Mouse (Mus musculus) embryonic facial prominence, embryonic 15.5 days (tissue): ENCODE data around the gene Awat1. TPM values are rescaled to one million over a fixed set of nuclear protein-coding genes. Genes with fewer than 3 reads are reported as not detected.
A peak's percentile ranks its signal among the peaks of the same experiment; 100 is the strongest.

Source experiments
- ATAC-seq: fragments of 200-750 bp; cut with Nextera tagmentation; 2 replicates; pipeline ENCODE4 v1.8.0; 2017; ENCODE audit warnings: low read depth, moderate TSS enrichment; ENCODE audit not compliant: insufficient number of reproducible peaks, low FRiP score, low TSS enrichment
- H3K27ac ChIP-seq: fragments of 300-500 bp; sonication (generic); replicated peaks from 2 replicates; pipeline ENCODE4 v1.5.1; 2015; ENCODE audit warnings: mild to moderate bottlenecking, inconsistent platforms
- H3K27me3 ChIP-seq: fragments of 300-500 bp; sonication (generic); 2 replicates; pipeline ENCODE4 v1.6.1; 2015; ENCODE audit warnings: inconsistent platforms
- H3K36me3 ChIP-seq: fragments of 300-500 bp; sonication (generic); 2 replicates; pipeline ENCODE4 v1.6.1; 2015; ENCODE audit warnings: mild to moderate bottlenecking, inconsistent platforms
- H3K4me1 ChIP-seq: fragments of 300-500 bp; sonication (generic); 2 replicates; pipeline ENCODE4 v1.6.1; 2015; ENCODE audit warnings: inconsistent platforms
- H3K4me2 ChIP-seq: fragments of 300-500 bp; sonication (generic); replicated peaks from 2 replicates; pipeline ENCODE4 v1.6.1; 2015; ENCODE audit warnings: mild to moderate bottlenecking, inconsistent platforms
- H3K4me3 ChIP-seq: fragments of 300-500 bp; sonication (generic); replicated peaks from 2 replicates; pipeline ENCODE4 v1.5.1; 2015; ENCODE audit warnings: mild to moderate bottlenecking, inconsistent platforms
- H3K9ac ChIP-seq: fragments of 300-500 bp; sonication (generic); 2 replicates; pipeline ENCODE4 v1.6.1; 2015; ENCODE audit warnings: inconsistent platforms
- H3K9me3 ChIP-seq: fragments of 300-500 bp; sonication (generic); replicated peaks from 2 replicates; pipeline ENCODE4 v1.6.1; 2016; ENCODE audit warnings: inconsistent platforms
- WGBS: fragments of 180-500 bp; shearing (Covaris S2); methylation state at CpG from one replicate; pipeline ENCODE4 v1.1.7; 2015; 5-methylcytosine and 5-hydroxymethylcytosine counted together
- polyA plus RNA-seq: library from polyadenylated mRNA; unstranded; fragments of >200 nt; fragmentation: Nextera tagmentation; extraction: Ambion mirVana; gene quantifications from 2 replicates; pipeline ENCODE4 v1.2.1, GENCODE M21; 2015

The Awat1 gene
- polyA plus RNA-seq = 0.51 TPM in 1 of 2 replicates, not detected in the other

DNA sequence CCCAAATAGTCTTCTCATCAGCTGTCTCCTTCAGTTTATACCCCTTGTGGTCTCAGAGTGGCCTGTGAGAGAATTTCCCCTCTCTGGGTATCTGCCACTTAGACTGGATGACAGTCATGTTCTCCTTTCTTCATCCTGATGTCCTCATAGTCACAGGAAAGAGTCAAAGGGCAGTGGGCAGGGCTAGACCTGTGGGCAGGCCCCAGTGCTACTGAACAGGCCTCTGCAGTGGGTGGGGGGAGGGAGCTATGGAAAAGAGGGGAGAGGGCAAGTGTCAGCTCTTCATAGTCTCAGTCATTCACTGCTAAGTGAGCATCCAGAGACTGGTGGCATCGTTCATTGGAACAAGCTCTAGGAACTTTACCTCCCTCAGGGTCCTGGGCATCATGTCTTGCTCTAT is at the start of gene Awat1:
Gene Awat1 (plus strand): TSS at position 301 of the 400 bp plus-strand sequence.
- Histone ChIP-seq H3K4me1 (no peaks in the 10 kb centered on the region), H3K9me3 (no peaks in the 10 kb centered on the region), H3K27me3 (peaks cover 5% of the 10 kb centered on the region), H3K4me2 (no peak within 1 kb of the TSS), H3K36me3 (no peaks in the 10 kb centered on the region), H3K9ac (no peak within 1 kb of the TSS), H3K27ac (no peak within 1 kb of the TSS), H3K4me3 (no peak within 1 kb of the TSS)
- WGBS = 79% methylated on average over 1 of the region's 1 CpGs
- ATAC-seq = no peak

DNA sequence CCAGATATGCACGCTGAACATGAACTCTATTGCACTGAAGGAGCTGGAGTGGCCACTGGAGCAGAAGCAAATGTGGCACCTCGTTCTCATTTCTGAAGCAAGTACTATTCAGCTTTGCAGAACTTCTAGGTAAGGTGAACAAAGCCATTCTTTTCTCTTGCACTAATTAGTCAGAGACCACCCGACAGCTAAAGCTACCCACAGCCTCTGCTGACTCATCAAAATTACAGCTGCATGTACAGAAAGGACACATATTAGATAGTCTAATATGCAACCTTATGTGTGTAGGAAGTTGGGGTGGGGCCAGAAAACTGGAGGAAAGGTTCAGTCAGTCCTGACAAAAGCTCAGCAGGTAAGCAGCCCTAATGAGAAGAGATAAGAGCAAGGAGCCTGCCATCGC is 47.6 kb upstream of the Awat1 start, which contains the start of gene Dgat2l6:
Gene Dgat2l6 (plus strand): TSS at position 368 of the 400 bp plus-strand sequence.
- Histone ChIP-seq H3K27ac (no peak within 1 kb of the TSS), H3K9ac (no peak within 1 kb of the TSS), H3K27me3 (no peaks in the 10 kb centered on the region), H3K4me1 (no peaks in the 10 kb centered on the region), H3K4me2 (no peak within 1 kb of the TSS), H3K36me3 (no peaks in the 10 kb centered on the region), H3K9me3 (no peaks in the 10 kb centered on the region), H3K4me3 (no peak within 1 kb of the TSS)
- no peak for ATAC-seq
- 74% methylated on average over 4 of the region's 4 CpGs for WGBS

DNA sequence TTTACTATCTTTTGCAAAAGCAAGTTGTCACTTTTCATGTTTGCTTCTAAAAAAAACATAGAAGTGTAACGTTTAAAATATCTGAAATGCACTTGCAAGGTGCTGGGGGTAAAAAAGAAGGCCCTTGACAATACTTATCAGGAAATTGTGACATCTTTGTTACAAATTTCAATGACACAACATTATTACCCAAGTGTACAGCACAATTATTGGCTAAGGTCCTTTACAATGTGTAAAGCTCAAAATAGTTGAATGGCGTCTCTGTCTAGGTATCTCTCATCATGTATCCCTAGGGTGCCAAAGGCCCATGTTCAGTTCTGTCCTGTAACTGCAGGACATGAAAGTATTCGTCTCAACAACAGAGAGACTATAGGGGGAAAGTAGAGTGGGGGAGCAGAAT is 16.0 kb upstream of the Awat1 start:
- no peaks in the 10 kb centered on the region for H3K9me3 ChIP-seq
- 0 out of 2 replicates have a peak, but pooled peaks cover 7% of the 10 kb centered on the region for H3K27me3 ChIP-seq
- H3K4me2 ChIP-seq = no peak overlapping the region
- ATAC-seq = no peak
- H3K4me1 ChIP-seq = no peaks in the 10 kb centered on the region
- no peaks in the 10 kb centered on the region for H3K36me3 ChIP-seq
- 82% methylated on average over 3 of the region's 3 CpGs for WGBS
- H3K9ac ChIP-seq = no peak overlapping the region
- H3K4me3 ChIP-seq = no peak overlapping the region
- H3K27ac ChIP-seq = no peak overlapping the region

DNA sequence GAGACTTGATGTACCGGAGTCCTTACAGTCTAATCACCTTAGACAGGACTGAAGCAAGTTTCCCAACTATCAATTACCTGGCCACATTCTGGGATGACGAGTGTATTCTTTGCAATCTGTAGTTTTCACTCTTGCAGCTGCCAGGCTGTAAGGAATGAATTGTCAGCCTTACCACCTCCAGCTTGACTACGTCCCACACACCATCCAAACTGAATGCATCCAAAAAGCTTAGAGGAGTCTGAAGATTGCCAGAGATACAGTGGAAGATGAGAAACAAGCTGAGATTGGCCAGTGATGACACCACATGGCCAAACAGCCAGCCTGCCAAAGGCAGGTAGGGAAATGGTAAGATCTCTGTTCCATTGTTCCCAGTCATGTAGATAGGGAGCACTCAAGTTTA is 6.4 kb upstream of the Awat1 start:
- no peaks in the 10 kb centered on the region for H3K4me1 ChIP-seq
- ATAC-seq = no peak
- H3K36me3 ChIP-seq = no peaks in the 10 kb centered on the region
- no peak overlapping the region for H3K9ac ChIP-seq
- WGBS = 86% methylated on average over 3 of the region's 3 CpGs
- no peak overlapping the region for H3K4me3 ChIP-seq
- no peaks in the 10 kb centered on the region for H3K9me3 ChIP-seq
- H3K27me3 ChIP-seq = no peaks in the 10 kb centered on the region
- no peak overlapping the region for H3K27ac ChIP-seq
- no peak overlapping the region for H3K4me2 ChIP-seq

DNA sequence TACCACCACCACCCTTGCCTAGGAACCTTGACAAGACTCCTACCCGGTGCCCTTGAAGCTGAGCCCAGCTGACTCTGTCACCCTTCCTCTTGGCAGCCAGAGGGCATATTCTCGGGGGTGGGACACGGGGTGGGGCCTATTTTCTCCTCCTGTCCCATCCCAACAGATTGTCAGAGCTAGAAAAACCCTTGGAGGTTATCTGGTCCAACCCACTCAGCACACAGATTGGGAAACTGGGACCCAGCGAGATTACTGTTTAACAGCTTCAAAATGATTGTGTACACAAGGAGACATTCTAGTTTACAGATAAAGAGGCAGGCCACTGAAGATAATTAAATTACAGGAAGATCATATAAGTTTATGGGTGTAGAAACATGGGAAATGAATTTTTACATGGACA is 22.7 kb downstream of the Awat1 start, which contains the start of gene P2ry4:
Gene P2ry4 (minus strand): TSS at position 79 of the 400 bp plus-strand sequence.
- Histone ChIP-seq H3K27ac (no peak within 1 kb of the TSS), H3K36me3 (no peaks in the 10 kb centered on the region), H3K4me1 (no peaks in the 10 kb centered on the region), H3K4me3 (no peak within 1 kb of the TSS), H3K27me3 (peaks cover 20% of the 10 kb centered on the region), H3K4me2 (no peak within 1 kb of the TSS), H3K9me3 (no peaks in the 10 kb centered on the region), H3K9ac (no peak within 1 kb of the TSS)
- no peak for ATAC-seq
- whole genome bisulfite sequencing = 68% methylated on average over 4 of the region's 4 CpGs

DNA sequence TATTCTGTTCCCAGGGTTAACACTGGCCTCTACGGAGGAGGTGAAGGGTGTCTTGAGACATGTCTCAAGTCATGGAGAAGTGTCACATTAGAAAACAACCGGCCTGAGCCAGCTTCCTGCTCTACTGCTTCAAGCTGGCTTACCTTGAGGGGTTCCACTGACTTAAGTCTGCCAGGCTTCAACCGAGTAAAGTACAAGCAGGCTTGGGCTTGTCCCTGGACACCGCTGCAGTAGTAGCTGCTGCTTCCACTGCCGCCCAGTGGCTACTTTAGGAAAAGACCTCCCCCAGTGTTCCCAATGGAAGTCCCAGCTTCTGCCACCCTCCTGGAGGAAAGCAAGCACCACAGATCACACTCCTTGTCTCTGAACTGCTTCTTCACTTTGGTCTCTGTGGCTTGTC is 25.4 kb downstream of the Awat1 start:
- 15% methylated on average over 5 of the region's 5 CpGs for WGBS
- no peak for ATAC-seq
- peaks cover 14% of the 10 kb centered on the region for H3K27me3 ChIP-seq

DNA sequence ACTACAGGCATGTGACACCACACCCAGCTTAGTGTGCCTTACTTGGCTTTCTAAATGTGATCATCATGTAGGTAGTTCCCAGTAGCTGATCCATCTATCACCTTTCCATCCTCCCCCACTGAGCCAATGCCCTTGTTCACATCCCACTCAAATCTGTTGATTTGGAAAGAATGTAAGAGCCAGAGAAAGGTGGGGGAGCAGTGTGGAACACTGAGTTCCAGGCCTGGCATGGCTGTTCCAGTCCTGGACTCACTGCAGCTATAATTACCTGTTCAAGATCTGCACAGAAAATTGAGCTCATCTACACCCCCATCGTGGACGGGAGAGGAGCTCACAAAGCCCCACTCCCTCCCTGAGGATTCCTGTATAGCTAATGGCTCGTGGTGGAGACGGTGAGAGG is 27.7 kb downstream of the Awat1 start:
- no peaks in the 10 kb centered on the region for H3K4me1 ChIP-seq
- no peak overlapping the region for H3K27ac ChIP-seq
- H3K9ac ChIP-seq = no peak overlapping the region
- H3K4me3 ChIP-seq = no peak overlapping the region
- 64% methylated on average over 4 of the region's 4 CpGs for WGBS
- no peak for ATAC-seq
- H3K36me3 ChIP-seq = no peaks in the 10 kb centered on the region
- H3K9me3 ChIP-seq = no peaks in the 10 kb centered on the region
- H3K27me3 ChIP-seq = peaks cover 8% of the 10 kb centered on the region
- H3K4me2 ChIP-seq = no peak overlapping the region

More for the DNA sequence above, 25.4 kb downstream of the Awat1 start:
- no peak overlapping the region for H3K4me3 ChIP-seq
- H3K36me3 ChIP-seq = no peaks in the 10 kb centered on the region
- H3K27ac ChIP-seq = no peak overlapping the region
- no peaks in the 10 kb centered on the region for H3K4me1 ChIP-seq
- no peak overlapping the region for H3K9ac ChIP-seq
- H3K4me2 ChIP-seq = no peak overlapping the region
- no peaks in the 10 kb centered on the region for H3K9me3 ChIP-seq

DNA sequence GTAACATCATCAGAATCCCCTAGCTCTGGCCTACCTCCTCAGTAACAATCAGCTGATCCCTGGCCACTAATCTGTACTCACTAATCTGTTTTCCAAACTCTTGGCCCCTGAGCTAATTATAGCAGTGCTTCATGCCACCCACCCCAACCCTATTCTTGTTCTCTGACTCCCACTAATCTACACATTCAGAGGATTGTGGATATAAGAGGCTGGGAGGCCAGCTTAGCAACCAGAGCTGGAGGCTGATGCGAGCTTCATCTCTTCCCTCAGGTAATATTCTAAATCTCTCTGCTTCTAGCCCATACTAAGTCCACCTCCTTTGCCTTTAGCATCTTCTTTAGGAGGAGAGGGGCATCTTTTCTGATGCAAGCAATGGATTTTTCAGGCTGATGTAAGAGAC is 33.3 kb downstream of the Awat1 start, which contains the start of gene Arr3:
Gene Arr3 (plus strand): TSS at position 184 of the 400 bp plus-strand sequence.
- Histone ChIP-seq H3K4me2 (no peak within 1 kb of the TSS), H3K27ac (no peak within 1 kb of the TSS), H3K4me3 (no peak within 1 kb of the TSS), H3K36me3 (no peaks in the 10 kb centered on the region), H3K4me1 (no peaks in the 10 kb centered on the region), H3K27me3 (no peaks in the 10 kb centered on the region), H3K9ac (no peak within 1 kb of the TSS), H3K9me3 (no peaks in the 10 kb centered on the region)
- WGBS = 55% methylated on average over 1 of the region's 1 CpGs
- no peak for ATAC-seq

DNA sequence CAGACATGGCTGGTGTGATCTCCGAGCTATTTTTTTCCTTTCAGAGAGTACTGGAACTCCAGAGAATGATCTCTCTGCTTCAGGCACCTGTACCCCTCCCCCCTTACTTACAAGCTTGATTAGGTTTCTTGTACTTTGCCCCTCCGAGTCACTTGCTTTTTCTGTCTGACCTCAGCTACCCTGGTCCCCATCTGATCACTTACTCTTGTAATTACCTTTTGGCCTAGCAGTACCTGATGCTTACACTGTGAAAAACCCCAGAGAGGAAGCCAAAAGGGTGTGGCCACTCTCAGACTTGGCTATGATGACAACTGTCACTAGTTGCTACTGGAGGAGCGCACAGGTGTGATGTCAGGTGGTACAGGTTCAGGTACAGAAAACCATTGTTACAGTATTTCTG is 46.4 kb downstream of the Awat1 start:
- H3K9me3 ChIP-seq = no peaks in the 10 kb centered on the region
- no peaks in the 10 kb centered on the region for H3K4me1 ChIP-seq
- no peak overlapping the region for H3K4me2 ChIP-seq
- no peak overlapping the region for H3K4me3 ChIP-seq
- peaks cover 5% of the 10 kb centered on the region; the same call in 1 of the 2 replicates for H3K27me3 ChIP-seq
- peaks cover 11% of the 10 kb centered on the region for H3K36me3 ChIP-seq
- H3K9ac ChIP-seq = no peak overlapping the region
- ATAC-seq = no peak
- no peak overlapping the region for H3K27ac ChIP-seq
- 63% methylated on average over 3 of the region's 3 CpGs for WGBS

DNA sequence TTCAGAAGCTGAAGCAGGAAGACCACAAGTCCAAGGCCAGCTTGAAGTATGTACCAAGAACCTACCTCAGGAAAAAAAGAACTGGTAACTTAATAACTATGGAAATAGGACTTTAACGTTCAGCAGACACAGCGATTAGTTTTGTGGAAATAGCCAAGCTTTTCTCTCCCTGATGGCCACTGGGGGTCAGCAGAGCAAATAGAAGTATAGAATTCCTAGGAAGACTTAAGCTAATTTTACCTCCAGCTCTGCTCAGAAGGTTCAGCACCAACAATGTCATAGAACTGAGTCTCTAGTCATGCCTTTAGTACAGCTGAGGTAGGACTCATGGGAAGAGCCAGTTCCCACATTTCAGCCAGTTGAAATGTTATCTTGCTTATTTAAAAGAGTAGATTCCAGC is 49.3 kb downstream of the Awat1 start:
- peaks cover 13% of the 10 kb centered on the region for H3K36me3 ChIP-seq

DNA sequence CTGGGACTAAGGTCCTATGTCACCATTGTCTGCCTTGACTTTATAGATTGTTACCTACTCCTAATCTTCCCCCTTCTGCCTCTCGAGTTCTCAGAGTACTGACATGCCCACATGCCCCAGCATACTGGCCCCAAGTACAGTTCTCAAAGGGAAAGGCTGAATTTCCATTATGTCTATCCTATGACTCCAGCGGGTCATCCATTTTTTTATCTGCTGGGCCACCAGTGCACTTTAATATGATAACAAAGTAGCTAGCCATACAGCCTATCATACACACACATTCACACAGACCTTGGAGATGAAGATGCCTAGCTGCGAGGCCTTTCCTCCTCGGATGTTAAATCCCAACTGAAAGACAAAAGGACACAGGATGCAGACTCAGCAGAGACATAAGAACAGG is 52.2 kb downstream of the Awat1 start:
- H3K27ac ChIP-seq = no peak overlapping the region
- H3K36me3 ChIP-seq = peaks cover 13% of the 10 kb centered on the region
- H3K9me3 ChIP-seq = no peaks in the 10 kb centered on the region
- H3K4me1 ChIP-seq = no peaks in the 10 kb centered on the region
- WGBS = 87% methylated on average over 4 of the region's 4 CpGs
- H3K4me3 ChIP-seq = no peak overlapping the region
- ATAC-seq = no peak
- H3K9ac ChIP-seq = no peak overlapping the region
- no peak overlapping the region for H3K4me2 ChIP-seq
- peaks cover 4% of the 10 kb centered on the region; the same call in 1 of the 2 replicates for H3K27me3 ChIP-seq

More for the DNA sequence above, 49.3 kb downstream of the Awat1 start:
- no peak overlapping the region for H3K4me3 ChIP-seq
- no peak overlapping the region for H3K4me2 ChIP-seq
- ATAC-seq = no peak
- H3K27me3 ChIP-seq = peaks cover 8% of the 10 kb centered on the region
- no peak overlapping the region for H3K9ac ChIP-seq
- no peaks in the 10 kb centered on the region for H3K9me3 ChIP-seq
- H3K27ac ChIP-seq = no peak overlapping the region
- H3K4me1 ChIP-seq = no peaks in the 10 kb centered on the region
- WGBS = 53% methylated on average over 2 of the region's 2 CpGs

DNA sequence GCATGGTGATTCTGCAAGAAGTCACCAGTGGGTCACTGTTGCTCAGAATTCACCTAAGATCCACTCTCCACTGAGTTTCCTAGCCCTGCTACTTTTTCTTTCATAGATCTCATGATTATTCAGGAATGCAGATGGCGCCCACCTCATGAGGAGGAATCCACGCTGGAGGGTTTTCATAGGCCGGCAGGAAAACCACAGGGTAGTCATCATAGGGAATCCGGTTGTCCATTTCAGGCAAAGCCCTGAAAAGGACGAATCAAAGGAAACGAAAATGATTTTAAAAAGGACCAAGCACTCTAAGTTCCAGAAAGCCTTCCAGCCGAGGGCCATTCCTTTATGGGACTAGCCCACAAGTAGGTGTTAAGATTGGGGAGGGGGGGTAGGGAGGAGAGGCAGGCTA is 53.1 kb downstream of the Awat1 start:
- no peak for ATAC-seq
- peaks cover 4% of the 10 kb centered on the region; the same call in 1 of the 2 replicates for H3K27me3 ChIP-seq
- peaks cover 13% of the 10 kb centered on the region for H3K36me3 ChIP-seq
- H3K4me2 ChIP-seq = peak overlapping the region; percentile 75
- no peaks in the 10 kb centered on the region for H3K9me3 ChIP-seq
- 25% methylated on average over 7 of the region's 7 CpGs for WGBS
- no peak overlapping the region for H3K9ac ChIP-seq
- no peak overlapping the region for H3K27ac ChIP-seq
- H3K4me1 ChIP-seq = no peaks in the 10 kb centered on the region
- H3K4me3 ChIP-seq = peak overlapping the region; percentile 58
